Mouse (Mus musculus) intestine, postnatal 0 days (tissue): ENCODE results near the gene Rab11a. TPM values are rescaled to one million over a fixed set of nuclear protein-coding genes. Genes with fewer than 3 reads are reported as not detected.

Experiments
- ATAC-seq: fragments of 200-750 bp; cut with Nextera tagmentation; 2 replicates; pipeline ENCODE4 v1.8.0; 2017; ENCODE audit warnings: mild to moderate bottlenecking, moderate TSS enrichment, moderate library complexity
- H3K27ac ChIP-seq: fragments of 300-500 bp; sonication (generic); 2 replicates; pipeline ENCODE4 v1.5.1; 2014; ENCODE audit warnings: mild to moderate bottlenecking, low read depth, low read length, moderate library complexity
- H3K27me3 ChIP-seq: fragments of 300-500 bp; sonication (generic); replicated peaks from 2 replicates; pipeline ENCODE4 v1.6.1; 2014; ENCODE audit warnings: low read length, mixed read lengths; ENCODE audit not compliant: control insufficient read depth, insufficient read depth
- H3K36me3 ChIP-seq: fragments of 300-500 bp; sonication (generic); 2 replicates; pipeline ENCODE4 v1.6.1; 2014; ENCODE audit warnings: mild to moderate bottlenecking, moderate library complexity; ENCODE audit not compliant: control insufficient read depth, insufficient read depth
- H3K4me1 ChIP-seq: fragments of 300-500 bp; sonication (generic); replicated peaks from 2 replicates; pipeline ENCODE4 v1.6.1; 2014; ENCODE audit warnings: antibody characterized with exemption, low read length, mixed read lengths; ENCODE audit not compliant: control insufficient read depth, insufficient read depth
- H3K4me2 ChIP-seq: fragments of 300-500 bp; sonication (generic); replicated peaks from 2 replicates; pipeline ENCODE4 v1.6.1; 2014; ENCODE audit warnings: low read depth, mild to moderate bottlenecking, moderate library complexity
- H3K4me3 ChIP-seq: fragments of 300-500 bp; sonication (generic); 2 replicates; pipeline ENCODE4 v1.5.1; 2014; ENCODE audit warnings: low read depth, low read length
- H3K9ac ChIP-seq: fragments of 300-500 bp; sonication (generic); 2 replicates; pipeline ENCODE4 v1.6.1; 2014; ENCODE audit warnings: mild to moderate bottlenecking, low read depth, low read length
- H3K9me3 ChIP-seq: fragments of 300-500 bp; sonication (generic); 2 replicates; pipeline ENCODE4 v1.6.1; 2016; ENCODE audit warnings: mixed run types; ENCODE audit not compliant: control insufficient read depth
- CTCF ChIP-seq: sonication (generic); IDR thresholded peaks from 2 replicates; pipeline ENCODE4 v1.5.1; 2016; ENCODE audit warnings: low read depth, mild to moderate bottlenecking, control low read depth, antibody characterized with exemption, moderate library complexity
- WGBS: fragments of 180-500 bp; shearing (Covaris S2); extraction: QIAGEN DNeasy Blood & Tissue Kit; methylation state at CpG from one replicate; pipeline ENCODE4 v1.1.7; 2014; 5-methylcytosine and 5-hydroxymethylcytosine counted together
- polyA plus RNA-seq: library from polyadenylated mRNA; unstranded; fragments of >200 nt; fragmentation: Nextera tagmentation; extraction: Ambion mirVana; gene quantifications from 2 replicates; pipeline ENCODE4 v1.2.1, GENCODE M21; 2015

Gene Rab11a
- polyA plus RNA-seq, 1 experiment from 2014 or later, result 1,986 TPM

DNA sequence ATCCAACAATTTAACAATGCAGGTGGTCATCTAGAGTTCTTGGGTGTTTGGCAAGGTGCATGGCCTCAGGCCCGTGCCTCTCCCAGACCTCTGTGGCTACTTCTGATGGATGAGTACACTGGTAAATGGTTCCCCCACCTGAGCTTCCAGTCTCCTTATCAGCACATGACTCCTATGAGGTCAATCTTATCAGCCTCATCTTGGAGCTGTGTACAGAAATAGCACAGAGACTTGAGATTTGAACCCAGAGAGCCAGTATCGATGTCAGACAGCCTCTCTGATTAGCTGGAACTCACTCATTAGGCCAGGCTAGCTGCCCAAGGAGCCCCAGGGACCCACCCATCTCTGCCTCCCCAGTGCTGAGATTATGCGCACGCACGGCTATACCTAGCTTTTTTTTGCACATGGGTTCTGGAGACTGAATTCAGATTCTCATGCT lies 32.9 kb upstream of the Rab11a start:
- ATAC-seq, result no peak

DNA sequence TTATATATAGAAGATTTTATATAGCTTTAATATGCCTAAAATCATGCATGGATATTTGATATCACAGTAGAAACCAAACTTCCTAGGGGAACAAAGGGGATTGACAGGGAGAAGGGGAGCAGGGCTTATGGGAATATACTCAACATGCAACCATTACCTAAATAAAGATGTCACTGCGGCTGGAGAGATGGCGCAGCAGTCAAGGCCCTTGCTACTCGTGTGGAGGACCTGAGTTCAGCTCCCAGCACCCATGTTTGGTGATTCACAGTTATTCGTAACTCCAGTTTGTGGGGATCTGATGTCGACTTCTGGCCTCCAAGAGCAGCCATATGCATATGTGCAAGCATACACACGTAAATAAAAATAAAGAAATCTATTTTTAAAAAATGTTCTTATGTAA lies 32.4 kb upstream of the Rab11a start:
- H3K4me1 ChIP-seq, result no peaks in the 10 kb centered on the region
- no peaks in the 10 kb centered on the region for H3K9me3 ChIP-seq
- TF ChIP-seq CTCF, result no peak
- WGBS, result 88% methylated on average over 6 of the region's 6 CpGs
- no peaks in the 10 kb centered on the region for H3K36me3 ChIP-seq
- no peak overlapping the region for H3K27ac ChIP-seq
- H3K9ac ChIP-seq, result no peak overlapping the region
- no peak overlapping the region for H3K4me3 ChIP-seq
- no peak overlapping the region for H3K4me2 ChIP-seq
- no peaks in the 10 kb centered on the region for H3K27me3 ChIP-seq
- ATAC-seq, result no peak

More for the DNA sequence above, 32.9 kb upstream of the Rab11a start:
- Histone ChIP-seq H3K9me3 (no peaks in the 10 kb centered on the region), H3K27me3 (no peaks in the 10 kb centered on the region), H3K36me3 (no peaks in the 10 kb centered on the region), H3K27ac (no peak overlapping the region), H3K4me3 (no peak overlapping the region), H3K9ac (no peak overlapping the region), H3K4me2 (no peak overlapping the region), H3K4me1 (no peaks in the 10 kb centered on the region)
- 41% methylated on average over 5 of the region's 5 CpGs for WGBS
- no peak for TF ChIP-seq CTCF

DNA sequence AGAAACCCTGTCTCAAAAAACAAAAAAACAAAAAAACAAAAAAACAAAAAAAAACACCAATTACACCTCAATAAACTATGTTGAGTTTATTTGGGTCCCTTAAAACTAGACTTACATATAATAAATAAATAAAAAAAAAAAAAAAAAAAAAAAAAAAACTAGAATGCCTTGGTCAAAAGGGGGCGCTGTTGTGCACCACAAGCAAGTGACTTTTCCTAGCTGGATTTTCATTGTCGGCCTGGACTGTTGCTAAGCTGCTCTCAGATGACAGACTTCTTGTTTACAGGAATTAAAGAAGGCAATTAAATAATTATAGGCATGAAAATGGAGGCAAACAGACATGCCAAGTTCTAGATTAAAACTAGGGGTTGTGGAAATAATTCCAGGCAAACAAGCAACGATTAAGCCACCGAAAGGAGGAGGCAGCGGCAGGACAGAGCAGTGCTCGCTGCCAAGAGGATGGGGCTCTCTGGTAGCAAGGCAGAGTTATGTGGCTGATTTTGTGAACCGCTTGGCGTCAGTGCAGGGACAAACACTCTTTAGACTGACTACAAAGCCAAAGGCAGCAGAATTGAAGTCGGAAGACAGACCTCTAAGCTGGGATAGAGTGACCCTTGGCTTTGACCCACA lies 31.6 kb upstream of the Rab11a start:
- Histone ChIP-seq H3K4me1 (no peaks in the 10 kb centered on the region), H3K4me3 (no peak overlapping the region), H3K27ac (no peak overlapping the region; the same call in 1 of the 2 replicates), H3K27me3 (no peaks in the 10 kb centered on the region), H3K9ac (no peak overlapping the region), H3K4me2 (no peak overlapping the region), H3K36me3 (no peaks in the 10 kb centered on the region), H3K9me3 (no peaks in the 10 kb centered on the region)
- no peak for ATAC-seq
- WGBS, result 50% methylated on average over 9 of the region's 9 CpGs
- TF ChIP-seq CTCF, result peak; percentile 69

DNA sequence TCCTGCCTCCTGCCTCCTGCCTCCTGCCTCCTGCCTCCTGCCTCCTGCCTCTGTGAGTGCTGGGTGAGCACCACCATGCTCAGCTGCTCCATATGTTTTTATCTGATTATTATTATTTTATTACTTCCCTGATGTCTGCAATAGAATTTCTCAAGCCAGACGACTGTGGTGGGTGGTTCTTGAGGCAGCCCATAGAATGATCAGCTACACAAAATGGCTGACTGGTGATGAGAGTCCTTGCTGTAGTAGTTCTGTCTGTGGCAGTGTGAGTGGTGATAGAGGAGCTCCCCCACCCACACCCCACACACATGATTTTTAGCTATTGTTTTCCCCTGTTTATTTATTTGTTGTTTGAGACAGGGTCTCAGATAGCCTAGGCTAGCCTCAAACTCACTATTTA lies 30.2 kb upstream of the Rab11a start:
- no peak overlapping the region for H3K4me2 ChIP-seq
- no peak overlapping the region for H3K9ac ChIP-seq
- no peaks in the 10 kb centered on the region for H3K4me1 ChIP-seq
- TF ChIP-seq CTCF, result no peak
- no peaks in the 10 kb centered on the region for H3K27me3 ChIP-seq
- H3K27ac ChIP-seq, result no peak overlapping the region
- H3K4me3 ChIP-seq, result no peak overlapping the region
- H3K36me3 ChIP-seq, result no peaks in the 10 kb centered on the region
- no peaks in the 10 kb centered on the region for H3K9me3 ChIP-seq
- 19% methylated on average over 1 of the region's 1 CpGs for WGBS
- ATAC-seq, result 0 out of 2 replicates have a peak, but pooled peaks have one; percentile 28

DNA sequence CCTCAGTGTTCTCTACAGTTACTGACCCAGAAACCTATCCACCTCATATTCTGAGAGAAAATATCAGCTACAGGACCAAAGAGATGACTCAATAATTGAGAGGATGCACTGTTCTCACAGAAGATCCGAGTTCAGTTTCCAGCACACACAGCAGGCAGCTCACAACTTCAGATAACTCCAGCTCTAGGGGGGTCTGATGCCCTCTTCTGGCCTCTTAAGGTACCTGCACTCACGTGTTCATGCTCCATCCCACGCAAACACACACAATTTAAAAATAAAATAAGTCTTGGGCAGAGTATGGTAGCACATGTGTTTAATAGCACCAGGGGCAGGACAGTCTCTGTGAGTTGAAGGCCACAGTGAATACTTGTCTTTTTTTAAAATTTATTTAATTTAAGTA lies 28.6 kb upstream of the Rab11a start:
- no peaks in the 10 kb centered on the region for H3K4me1 ChIP-seq
- H3K27me3 ChIP-seq, result no peaks in the 10 kb centered on the region
- H3K27ac ChIP-seq, result no peak overlapping the region
- H3K9me3 ChIP-seq, result no peaks in the 10 kb centered on the region
- ATAC-seq, result no peak
- WGBS, result 91% methylated on average over 3 of the region's 3 CpGs
- TF ChIP-seq CTCF, result 0 out of 2 replicates have a peak, but pooled peaks have one; percentile 14
- H3K4me2 ChIP-seq, result no peak overlapping the region
- no peak overlapping the region for H3K9ac ChIP-seq
- H3K4me3 ChIP-seq, result no peak overlapping the region
- no peaks in the 10 kb centered on the region for H3K36me3 ChIP-seq

DNA sequence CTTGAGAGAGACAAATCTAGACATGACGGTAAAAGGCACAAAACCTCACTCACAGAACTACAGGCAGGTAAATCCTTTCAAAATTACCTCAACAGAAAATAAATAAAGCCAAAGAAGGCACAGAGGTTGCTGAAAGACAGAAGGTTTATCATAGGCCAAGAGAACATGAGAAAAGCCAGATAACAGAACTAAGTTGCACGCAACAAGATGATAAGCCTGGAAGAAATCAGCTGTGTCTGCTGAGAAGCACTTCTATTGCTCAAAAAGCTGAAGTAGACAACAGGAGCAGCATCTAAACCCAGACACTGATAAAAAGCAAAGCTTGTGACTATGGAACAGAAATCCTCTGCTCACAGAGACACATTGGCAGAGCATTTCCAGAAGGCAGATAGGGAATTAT lies 27.3 kb upstream of the Rab11a start:
- WGBS, result 59% methylated on average over 2 of the region's 2 CpGs
- Histone ChIP-seq H3K9ac (no peak overlapping the region), H3K4me2 (no peak overlapping the region), H3K9me3 (no peaks in the 10 kb centered on the region), H3K4me3 (no peak overlapping the region), H3K27me3 (no peaks in the 10 kb centered on the region), H3K27ac (no peak overlapping the region), H3K36me3 (no peaks in the 10 kb centered on the region), H3K4me1 (no peaks in the 10 kb centered on the region)
- no peak for TF ChIP-seq CTCF
- ATAC-seq, result no peak

DNA sequence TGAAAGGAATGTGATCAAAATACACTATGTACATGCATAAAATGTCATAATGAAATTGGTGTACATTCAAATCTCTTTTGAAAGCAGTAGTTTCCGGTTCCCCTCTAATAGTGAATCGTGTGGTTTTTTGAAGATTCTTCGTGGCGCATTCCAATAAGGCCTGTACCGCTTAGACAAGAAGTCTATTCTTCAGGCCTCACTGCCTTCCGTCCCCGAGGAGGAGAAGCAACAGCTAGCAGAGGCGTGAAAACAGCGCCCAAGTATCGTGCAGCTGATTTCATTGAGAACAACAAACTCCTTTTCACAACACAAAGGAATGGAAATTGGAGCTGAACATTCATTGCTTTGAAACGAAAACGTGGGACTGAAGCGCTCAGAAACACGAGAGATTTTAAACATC lies 20.5 kb upstream of the Rab11a start:
- 85% methylated on average over 14 of the region's 14 CpGs for WGBS
- no peaks in the 10 kb centered on the region for H3K27me3 ChIP-seq
- no peaks in the 10 kb centered on the region for H3K36me3 ChIP-seq
- TF ChIP-seq CTCF, result no peak
- no peaks in the 10 kb centered on the region for H3K4me1 ChIP-seq
- H3K4me2 ChIP-seq, result no peak overlapping the region
- no peak overlapping the region for H3K4me3 ChIP-seq
- ATAC-seq, result no peak
- no peak overlapping the region for H3K9ac ChIP-seq
- H3K27ac ChIP-seq, result no peak overlapping the region
- no peaks in the 10 kb centered on the region for H3K9me3 ChIP-seq
